In genomic region chr7:136047364-136047945, GRCm38 (mm10) we compare ENCODE assay signal across 8 mouse cellular contexts.
DNase-seq lines count a peak whose midpoint lies in the region; ATAC-seq lines count a peak whose summit lies in the region.

No protein-coding gene starts in this region.

- WGBS in kidney, embryonic 14.5 days = 36% methylated on average over 7 of the region's 7 CpGs
- 16% methylated on average over 7 of the region's 7 CpGs for WGBS in forebrain, embryonic 11.5 days
- WGBS in neural tube, embryonic 13.5 days = 17% methylated on average over 7 of the region's 7 CpGs

- no peak overlapping the region for H3K4me2 ChIP-seq in kidney, embryonic 14.5 days (replicated peaks; ENCODE audit: low read depth, low read length)
- H3K4me2 ChIP-seq in forebrain, embryonic 11.5 days (ENCODE audit: low read depth, low read length, severe bottlenecking) = 0 out of 2 replicates have a peak overlapping the region, but pooled peaks have one; percentile 16
- peak overlapping the region; percentile 25 for H3K4me2 ChIP-seq in neural tube, embryonic 13.5 days

- peaks cover 38% of the 10 kb centered on the region for H3K4me1 ChIP-seq in kidney, embryonic 14.5 days (ENCODE audit: control insufficient read depth, insufficient read depth, low read length)
- peaks cover 5% of the 10 kb centered on the region for H3K4me1 ChIP-seq in forebrain, embryonic 11.5 days (replicated peaks; ENCODE audit: control insufficient read depth, insufficient read depth, low read length)
- H3K4me1 ChIP-seq in neural tube, embryonic 13.5 days (replicated peaks) = peaks cover 65% of the 10 kb centered on the region

- H3K36me3 ChIP-seq in kidney, embryonic 14.5 days (ENCODE audit: control insufficient read depth, insufficient read depth, low read length) = no peaks in the 10 kb centered on the region
- no peaks in the 10 kb centered on the region for H3K36me3 ChIP-seq in forebrain, embryonic 11.5 days (ENCODE audit: control insufficient read depth, insufficient read depth, low read length)
- H3K36me3 ChIP-seq in neural tube, embryonic 13.5 days = no peaks in the 10 kb centered on the region

- H3K4me3 ChIP-seq in kidney, embryonic 14.5 days (ENCODE audit: low read length) = no peak overlapping the region
- no peak overlapping the region for H3K4me3 ChIP-seq in forebrain, embryonic 11.5 days (ENCODE audit: low read depth, low read length)
- H3K4me3 ChIP-seq in neural tube, embryonic 13.5 days = no peak overlapping the region

- peak; percentile 61 for ATAC-seq in kidney, embryonic 14.5 days (ENCODE audit: low FRiP score, low TSS enrichment)
- peak; percentile 61; the same call in 1 of the 2 replicates for ATAC-seq in forebrain, embryonic 11.5 days (replicated peaks; ENCODE audit: low FRiP score)
- peak; percentile 30; the same call in 1 of the 2 replicates for ATAC-seq in neural tube, embryonic 13.5 days (ENCODE audit: low read depth)

- DNase-seq in kidney, adult 11 months = no peak
- no peak for DNase-seq in forebrain, embryonic 11.5 days (ENCODE audit: low spot score)
- peak; percentile 21 for DNase-seq in kidney, postnatal 14 days
- no peak for DNase-seq in spleen, postnatal 10 days (ENCODE audit: low spot score in 2 of 2)
- DNase-seq in yolk sac, embryonic 10.5 days (ENCODE audit: low spot score) = no peak
- no peak for DNase-seq in left cerebral cortex, adult 8-10 months (ENCODE audit: low spot score in 2 of 2)

- H3K9ac ChIP-seq in kidney, embryonic 14.5 days (ENCODE audit: low read depth, low read length) = no peak overlapping the region
- H3K9ac ChIP-seq in forebrain, embryonic 11.5 days (ENCODE audit: low read length) = no peak overlapping the region
- peak overlapping the region; percentile 47; the same call in 1 of the 2 replicates for H3K9ac ChIP-seq in neural tube, embryonic 13.5 days

- peak overlapping the region; percentile 88 for H3K27ac ChIP-seq in kidney, embryonic 14.5 days (ENCODE audit: low read depth, low read length)
- H3K27ac ChIP-seq in forebrain, embryonic 11.5 days (ENCODE audit: low read depth, low read length) = peak overlapping the region; percentile 55
- H3K27ac ChIP-seq in neural tube, embryonic 13.5 days (replicated peaks) = peak overlapping the region; percentile 89

- no peaks in the 10 kb centered on the region for H3K27me3 ChIP-seq in kidney, embryonic 14.5 days (ENCODE audit: control insufficient read depth, insufficient read depth, low read length)
- H3K27me3 ChIP-seq in forebrain, embryonic 11.5 days (ENCODE audit: control insufficient read depth, insufficient read depth, low read length) = no peaks in the 10 kb centered on the region
- no peaks in the 10 kb centered on the region for H3K27me3 ChIP-seq in neural tube, embryonic 13.5 days

- H3K9me3 ChIP-seq in kidney, embryonic 14.5 days (ENCODE audit: control insufficient read depth, low read length) = no peaks in the 10 kb centered on the region
- no peaks in the 10 kb centered on the region for H3K9me3 ChIP-seq in forebrain, embryonic 11.5 days (ENCODE audit: control insufficient read depth, low read length)
- H3K9me3 ChIP-seq in neural tube, embryonic 13.5 days = no peaks in the 10 kb centered on the region
